8 mouse cellular contexts compared by ENCODE assay signal in genomic region chr5:125465701-125466106, GRCm38 (mm10). TPM values are rescaled to one million over a fixed set of nuclear protein-coding genes. Genes with fewer than 3 reads are reported as not detected.
DNase-seq lines count a peak whose midpoint lies in the region; ATAC-seq lines count a peak whose summit lies in the region.

No protein-coding gene starts in this region.

- peak overlapping the region; percentile 71 for H3K4me2 ChIP-seq in heart, embryonic 13.5 days
- peak overlapping the region; percentile 72 for H3K4me2 ChIP-seq in liver, embryonic 12.5 days
- peak overlapping the region; percentile 49 for H3K4me2 ChIP-seq in stomach, embryonic 15.5 days

- H3K27ac ChIP-seq in brown adipose tissue, adult 24 weeks (replicated peaks; ENCODE audit: low read depth, low read length) = no peak overlapping the region
- no peak overlapping the region for H3K27ac ChIP-seq in heart, embryonic 13.5 days (replicated peaks)
- H3K27ac ChIP-seq in liver, embryonic 12.5 days = peak overlapping the region; percentile 75
- peak overlapping the region; percentile 49; the same call in 1 of the 2 replicates for H3K27ac ChIP-seq in stomach, embryonic 15.5 days

- H3K36me3 ChIP-seq in heart, embryonic 13.5 days = no peaks in the 10 kb centered on the region
- no peaks in the 10 kb centered on the region for H3K36me3 ChIP-seq in liver, embryonic 12.5 days
- H3K36me3 ChIP-seq in stomach, embryonic 15.5 days = no peaks in the 10 kb centered on the region

- H3K4me3 ChIP-seq in brown adipose tissue, adult 24 weeks (ENCODE audit: insufficient read depth, low read depth, low read length) = peak overlapping the region; percentile 43
- peak overlapping the region; percentile 44 for H3K4me3 ChIP-seq in heart, embryonic 13.5 days
- H3K4me3 ChIP-seq in liver, embryonic 12.5 days = peak overlapping the region; percentile 54
- H3K4me3 ChIP-seq in stomach, embryonic 15.5 days (replicated peaks) = peak overlapping the region; percentile 38

- H3K9ac ChIP-seq in heart, embryonic 13.5 days = peak overlapping the region; percentile 73
- peak overlapping the region; percentile 65 for H3K9ac ChIP-seq in liver, embryonic 12.5 days
- no peak overlapping the region for H3K9ac ChIP-seq in stomach, embryonic 15.5 days

- ATAC-seq in heart, embryonic 13.5 days (ENCODE audit: extremely low read depth, insufficient number of reproducible peaks, low FRiP score, low TSS enrichment) = peak; percentile 98
- ATAC-seq in liver, embryonic 12.5 days = peak; percentile 99
- peak; percentile 100 for ATAC-seq in stomach, embryonic 15.5 days (ENCODE audit: insufficient read depth, low FRiP score, low read depth)

- no peaks in the 10 kb centered on the region for H3K9me3 ChIP-seq in heart, embryonic 13.5 days
- H3K9me3 ChIP-seq in liver, embryonic 12.5 days (replicated peaks) = no peaks in the 10 kb centered on the region
- no peaks in the 10 kb centered on the region for H3K9me3 ChIP-seq in stomach, embryonic 15.5 days

- no peaks in the 10 kb centered on the region for H3K4me1 ChIP-seq in brown adipose tissue, adult 24 weeks (ENCODE audit: control insufficient read depth, insufficient read depth, insufficient read length, low read length)
- peaks cover 5% of the 10 kb centered on the region for H3K4me1 ChIP-seq in heart, embryonic 13.5 days
- peaks cover 71% of the 10 kb centered on the region for H3K4me1 ChIP-seq in liver, embryonic 12.5 days
- H3K4me1 ChIP-seq in stomach, embryonic 15.5 days = peaks cover 6% of the 10 kb centered on the region

- peak; percentile 99 for DNase-seq in CD4-positive, CD25-positive, alpha-beta regulatory T cell, adult 2 months (ENCODE audit: low read depth, low spot score)
- peak; percentile 67 for DNase-seq in fat pad, adult 2 months (ENCODE audit: extremely low read depth, low read depth, low spot score)
- peak; percentile 97 for DNase-seq in kidney, postnatal 10 days
- DNase-seq in natural killer cell, adult 2 months (ENCODE audit: low spot score in 2 of 2) = peak; percentile 93 to 96

- H3K27me3 ChIP-seq in heart, embryonic 13.5 days (replicated peaks) = no peaks in the 10 kb centered on the region
- H3K27me3 ChIP-seq in liver, embryonic 12.5 days (replicated peaks) = no peaks in the 10 kb centered on the region
- H3K27me3 ChIP-seq in stomach, embryonic 15.5 days (replicated peaks) = no peaks in the 10 kb centered on the region

- WGBS in heart, embryonic 13.5 days = 0% methylated on average over 25 of the region's 25 CpGs
- under 1% methylated on average over 25 of the region's 25 CpGs for WGBS in liver, embryonic 12.5 days (ENCODE audit: insufficient replicate concordance)
- under 1% methylated on average over 25 of the region's 25 CpGs for WGBS in stomach, embryonic 15.5 days

RNA-seq across cellular contexts. Expression of gene Aacs, which starts 9.9 kb away (rescaled TPM):
- polyA plus RNA-seq in brown adipose tissue, adult 24 weeks (2012; ENCODE audit: insufficient read depth, insufficient read length, missing spikeins) = 151 and 265 TPM in 2 replicates
- polyA plus RNA-seq in heart, embryonic 13.5 days (2015; fragmentation: Nextera tagmentation; extraction: Ambion mirVana) = 13.0 and 15.3 TPM in 2 replicates
- polyA plus RNA-seq in liver, embryonic 12.5 days (2016; fragmentation: Nextera tagmentation; extraction: Ambion mirVana) = 24.7 and 25.1 TPM in 2 replicates
- 58.8 and 61.4 TPM in 2 replicates for polyA plus RNA-seq in stomach, embryonic 15.5 days (2015; fragmentation: Nextera tagmentation; extraction: Ambion mirVana)

RNA-seq across cellular contexts. Expression of gene Bri3bp, which starts 24.3 kb away (rescaled TPM):
- polyA plus RNA-seq in brown adipose tissue, adult 24 weeks (2012; ENCODE audit: insufficient read depth, insufficient read length, missing spikeins) = 15.4 and 19.5 TPM in 2 replicates
- polyA plus RNA-seq in heart, embryonic 13.5 days (2015; fragmentation: Nextera tagmentation; extraction: Ambion mirVana) = 35.8 and 42.0 TPM in 2 replicates
- 44.0 and 44.1 TPM in 2 replicates for polyA plus RNA-seq in liver, embryonic 12.5 days (2016; fragmentation: Nextera tagmentation; extraction: Ambion mirVana)
- polyA plus RNA-seq in stomach, embryonic 15.5 days (2015; fragmentation: Nextera tagmentation; extraction: Ambion mirVana) = 45.5 and 46.6 TPM in 2 replicates

RNA-seq across cellular contexts. Expression of gene Dhx37, which starts 31.8 kb away (rescaled TPM):
- polyA plus RNA-seq in brown adipose tissue, adult 24 weeks (2012; ENCODE audit: insufficient read depth, insufficient read length, missing spikeins) = 5.0 and 16.9 TPM in 2 replicates
- polyA plus RNA-seq in heart, embryonic 13.5 days (2015; fragmentation: Nextera tagmentation; extraction: Ambion mirVana) = 8.5 and 9.8 TPM in 2 replicates
- 11.3 and 11.4 TPM in 2 replicates for polyA plus RNA-seq in liver, embryonic 12.5 days (2016; fragmentation: Nextera tagmentation; extraction: Ambion mirVana)
- polyA plus RNA-seq in stomach, embryonic 15.5 days (2015; fragmentation: Nextera tagmentation; extraction: Ambion mirVana) = 10.8 and 11.5 TPM in 2 replicates

Comparison
In these comparisons a context has a peak if more than half of its experiments do, and no peak if none do; other contexts are left out.
1. H3K27ac ChIP-seq: peak in liver, embryonic 12.5 days (single experiment) and stomach, embryonic 15.5 days (single experiment); none in brown adipose tissue, adult 24 weeks (single experiment) and heart, embryonic 13.5 days (single experiment).
2. Peak in every context shown above with its lines, with median percentiles within 50 percentile points of each other: DNase-seq, H3K4me3 ChIP-seq, ATAC-seq and H3K4me2 ChIP-seq.